Mouse (Mus musculus): ENCODE results near the gene Suz12.
"Not testable (repeated sequence)": the region's sequence is repeated elsewhere in the genome, so short reads cannot be mapped to it uniquely, and the experiment has no call there.

Gene Suz12

DNA sequence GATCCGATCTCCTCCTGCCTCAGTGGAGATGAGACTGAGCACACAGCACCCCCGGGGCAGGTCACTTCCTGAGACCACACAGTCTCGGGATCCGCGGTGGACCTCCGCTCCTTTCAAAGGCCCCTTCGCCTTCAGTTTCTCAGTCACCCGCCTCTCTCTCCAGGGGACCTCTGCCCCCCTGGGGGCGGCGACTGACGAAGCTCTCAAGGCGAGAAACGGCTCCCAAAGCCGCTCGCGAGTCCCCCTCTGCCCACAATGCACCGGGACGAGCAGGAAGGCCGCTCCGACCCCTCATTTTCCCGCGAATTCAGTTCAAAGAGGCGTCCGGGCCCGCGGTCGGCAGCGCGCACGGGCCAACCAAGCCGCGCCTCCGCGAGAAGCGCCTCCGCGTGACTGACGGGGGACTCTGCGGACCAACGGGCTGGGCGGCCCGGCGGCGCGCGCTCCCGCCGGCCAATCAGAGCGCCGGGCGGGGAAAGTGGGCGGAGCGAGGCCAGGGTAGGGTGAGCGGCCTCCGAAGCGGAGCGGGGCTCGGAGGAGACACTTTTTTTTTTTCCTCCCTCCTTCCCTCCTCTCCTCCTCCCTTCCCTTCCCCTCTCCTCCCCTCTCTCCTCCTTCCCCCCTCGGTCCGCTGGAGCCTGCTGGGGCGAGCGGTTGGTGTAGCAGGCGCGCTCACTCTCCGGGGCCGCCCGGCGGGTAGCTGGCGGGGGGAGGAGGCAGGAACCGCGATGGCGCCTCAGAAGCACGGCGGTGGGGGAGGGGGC, at the start of gene Suz12:
Gene Suz12, plus strand, starts transcription at position 515 of the 764 bp plus-strand sequence.
- peak; percentile 97 for DNase-seq

DNA sequence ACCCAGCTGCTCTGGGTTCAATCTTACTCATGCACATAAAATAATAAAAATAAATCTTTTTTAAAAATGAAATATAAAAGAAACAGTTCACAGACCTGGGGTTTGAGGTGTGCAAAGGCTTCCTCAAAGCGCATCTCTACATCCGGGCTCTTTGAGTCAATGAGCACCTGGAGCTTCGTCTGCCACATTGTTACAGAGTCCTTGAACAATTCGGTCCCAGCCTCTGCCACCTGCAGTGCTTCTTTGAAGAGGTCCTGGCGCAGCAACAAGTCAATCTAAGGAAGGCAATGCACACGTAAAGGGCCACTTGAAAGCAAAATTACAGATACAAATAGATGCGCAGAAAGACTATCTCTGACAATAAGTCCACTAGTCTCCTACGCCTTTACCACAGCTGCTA, 49.8 kb upstream of the Suz12 start:
- no peak for DNase-seq

DNA sequence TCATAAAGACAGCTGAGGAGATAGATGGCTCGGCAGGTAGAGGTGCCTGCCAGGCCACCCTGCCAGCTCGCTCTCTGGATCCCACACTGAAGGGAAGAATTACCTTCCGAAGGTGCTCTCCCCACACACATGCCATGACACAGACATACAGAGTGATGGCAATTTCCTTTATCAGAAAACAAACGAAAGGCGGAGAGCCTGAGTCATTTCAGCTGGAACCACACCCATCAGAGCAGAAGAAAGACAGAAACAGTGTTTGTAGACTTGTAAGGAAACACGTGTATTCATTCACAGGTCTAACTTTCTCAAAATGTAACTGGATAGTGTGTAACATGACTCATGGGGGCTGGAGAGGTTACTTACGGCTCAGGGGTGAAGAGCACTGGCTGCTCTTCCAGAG, 49.3 kb upstream of the Suz12 start:
- no peak for DNase-seq

DNA sequence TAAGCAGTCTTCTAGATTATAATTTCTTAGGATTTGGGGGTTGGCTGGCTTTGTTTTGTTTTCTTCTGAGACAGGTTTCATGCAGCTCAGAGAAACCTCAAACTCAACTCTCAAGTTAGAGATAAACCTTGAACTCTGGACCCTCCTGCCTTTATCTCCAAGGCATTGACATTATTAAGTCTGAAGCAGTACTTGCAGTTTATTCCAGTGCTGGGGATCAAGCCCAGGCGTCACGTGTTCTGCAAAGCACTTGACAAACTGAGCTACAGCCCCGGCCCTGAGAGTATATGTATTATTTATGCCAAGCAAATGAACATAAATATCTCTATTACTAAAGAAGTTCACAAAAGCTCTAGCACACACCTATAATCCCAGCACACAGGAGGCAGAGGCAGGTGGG, 45.6 kb upstream of the Suz12 start:
- no peak for DNase-seq

DNA sequence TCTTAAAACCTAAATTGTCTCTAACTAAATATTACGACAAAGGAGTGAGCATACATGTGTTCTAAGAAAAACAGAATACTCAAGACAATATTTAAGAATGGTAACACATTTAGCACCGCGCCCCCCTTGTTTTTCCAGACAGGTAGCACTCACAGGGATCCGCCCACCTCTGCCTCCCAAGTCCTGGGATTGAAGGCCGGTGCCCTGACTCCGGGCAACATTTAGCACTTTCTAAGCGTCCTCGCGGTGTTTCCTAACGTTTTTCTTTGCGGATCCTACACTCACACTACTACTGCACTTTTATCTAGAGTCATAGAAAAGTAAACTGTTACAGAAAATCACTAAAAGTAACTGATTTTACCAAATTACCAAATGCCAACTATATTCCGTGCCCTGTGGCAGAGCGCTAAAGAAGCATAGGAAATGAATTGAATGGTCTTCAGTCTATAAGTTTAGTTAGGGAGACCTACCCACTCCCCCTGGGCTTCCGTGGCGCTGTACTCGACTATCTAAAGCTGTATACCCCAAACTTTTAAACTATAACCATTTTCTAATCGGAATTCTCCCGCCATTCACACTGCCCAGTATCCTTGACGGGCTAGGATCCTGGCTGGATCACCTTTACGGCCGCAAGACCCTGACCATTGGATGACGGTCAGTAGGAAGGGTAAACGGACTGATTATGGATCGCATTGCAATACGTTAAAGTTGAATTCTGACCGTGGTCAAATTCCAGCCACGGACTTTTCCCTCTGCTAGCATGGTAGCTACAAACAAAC, 31.4 kb upstream of the Suz12 start:
- no peak for DNase-seq

DNA sequence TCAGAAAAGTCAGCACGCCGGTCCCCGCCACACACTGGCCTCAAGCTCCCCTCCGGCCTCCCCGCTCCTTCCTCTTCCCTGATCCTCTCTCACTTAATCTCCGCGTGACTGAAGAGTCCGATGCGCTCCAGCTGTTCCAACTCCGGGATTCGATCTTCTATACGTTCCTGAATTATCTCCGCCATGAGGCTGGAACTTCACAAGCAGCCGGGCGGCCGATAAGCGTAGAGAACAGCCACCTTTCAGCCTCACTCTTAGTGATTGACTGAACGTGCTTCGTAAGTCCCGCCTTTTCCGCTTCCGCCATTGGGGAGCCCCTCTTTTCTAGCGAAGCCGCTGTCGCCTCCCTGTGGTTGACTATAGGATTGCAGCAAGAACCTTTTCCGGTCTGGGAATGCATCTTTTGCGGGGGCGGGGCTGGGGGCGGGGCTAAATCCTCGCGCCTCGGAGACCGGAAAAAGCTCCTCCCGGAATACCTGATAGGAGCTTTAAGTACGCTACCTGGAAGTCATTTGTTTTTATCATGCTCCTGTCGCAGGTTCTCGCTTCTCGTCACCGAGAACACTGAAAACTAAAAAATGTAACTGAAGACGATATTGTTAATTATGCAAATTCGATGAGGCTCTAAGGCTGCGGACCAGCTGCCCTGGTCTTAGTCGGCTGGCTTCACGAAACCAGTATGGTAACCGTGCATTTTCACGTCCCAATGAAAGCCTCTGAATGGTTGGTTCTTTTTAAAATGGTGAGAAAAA, 30.6 kb upstream of the Suz12 start, which contains the start of gene Utp6:
Gene Utp6, minus strand, starts transcription at position 266 of the 752 bp plus-strand sequence.
- peak; percentile 96 for DNase-seq

DNA sequence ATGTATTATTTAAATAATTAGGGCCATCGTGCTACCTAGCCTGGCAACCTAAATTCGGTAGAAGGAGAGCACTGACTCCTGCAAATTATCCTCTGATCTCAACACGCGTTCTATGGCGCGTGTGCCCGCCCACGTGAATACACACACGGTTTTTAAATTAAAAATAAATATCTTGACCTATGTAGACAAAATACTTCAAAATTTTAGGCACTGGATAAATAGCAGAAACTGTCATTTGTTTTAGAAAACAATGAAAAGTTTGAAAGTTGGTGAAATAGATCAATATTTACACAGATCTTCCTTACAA, 30.1 kb upstream of the Suz12 start:
- no peak for DNase-seq

DNA sequence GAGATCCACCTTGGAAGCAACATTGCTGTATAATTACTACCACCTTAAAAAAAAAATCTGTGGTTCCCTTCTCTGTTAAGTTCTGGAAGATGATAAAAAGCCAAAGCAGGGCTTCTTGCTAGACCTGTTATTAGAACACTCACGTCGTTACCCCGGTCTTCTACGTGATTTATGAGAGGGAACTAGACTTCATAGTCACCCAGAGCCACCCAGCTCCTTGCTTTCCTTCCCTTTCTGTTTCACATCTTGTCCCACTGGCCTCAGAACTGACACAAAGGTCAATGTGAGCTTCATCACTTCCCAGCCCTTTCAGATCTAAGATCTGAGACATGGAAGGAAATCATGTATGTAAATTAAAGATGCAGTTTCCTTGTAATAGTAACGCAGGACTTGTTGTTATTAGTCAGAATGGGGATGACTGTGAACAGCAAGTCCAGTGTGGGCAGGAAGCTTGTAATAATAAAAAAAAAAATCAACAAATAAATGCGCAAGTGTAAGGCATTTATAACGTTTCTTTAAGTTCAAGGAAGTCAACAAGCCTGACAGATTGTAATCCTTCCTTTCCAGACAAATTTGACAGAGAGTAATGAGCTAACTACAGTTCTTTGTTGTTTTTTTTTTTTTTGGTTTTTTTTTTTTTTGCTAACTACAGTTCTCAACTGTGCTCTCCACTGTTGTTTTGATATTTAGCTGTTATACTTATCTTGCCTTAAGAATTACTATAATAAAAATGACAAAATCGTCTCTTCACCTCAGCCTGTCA, 29.5 kb upstream of the Suz12 start:
- no peak for DNase-seq

DNA sequence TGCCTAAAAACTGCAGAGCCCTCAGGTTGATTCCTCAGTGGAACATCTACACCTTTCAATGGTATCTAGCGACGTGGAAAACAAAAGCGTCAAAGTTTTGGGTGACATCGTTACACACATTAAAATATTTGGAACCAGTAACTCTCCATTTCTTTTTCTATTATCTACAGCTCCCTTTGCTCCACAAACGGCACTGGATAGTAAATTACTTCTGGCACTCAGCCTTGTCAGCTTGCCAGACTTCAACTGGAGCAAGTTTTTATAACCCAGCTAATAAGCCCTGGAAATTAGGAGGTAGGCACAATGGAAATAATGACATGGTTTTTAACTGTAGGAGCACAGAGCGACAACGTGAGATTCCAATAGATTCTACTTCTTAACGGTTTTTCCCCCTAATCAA, 27.0 kb upstream of the Suz12 start:
- DNase-seq, result no peak

DNA sequence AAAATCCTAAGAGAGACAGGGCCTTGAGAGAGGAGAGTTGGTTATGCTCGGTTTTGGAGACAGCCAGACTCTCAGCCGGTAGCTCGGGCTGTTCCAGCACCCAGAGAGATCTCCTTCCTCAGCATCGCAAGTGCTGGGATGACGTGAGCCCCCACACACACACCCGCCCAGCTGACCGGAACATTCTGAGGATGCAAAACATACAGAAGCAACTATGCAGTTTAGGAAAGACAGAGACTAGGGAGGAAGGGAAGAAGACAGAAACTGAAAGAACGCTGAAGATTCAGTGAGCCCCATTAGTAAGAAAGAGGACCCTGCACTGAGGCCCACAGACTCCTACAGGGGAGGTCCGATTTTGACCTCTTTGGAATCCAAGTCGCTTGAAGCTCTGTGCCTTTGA, 25.2 kb upstream of the Suz12 start:
- no peak for DNase-seq

DNA sequence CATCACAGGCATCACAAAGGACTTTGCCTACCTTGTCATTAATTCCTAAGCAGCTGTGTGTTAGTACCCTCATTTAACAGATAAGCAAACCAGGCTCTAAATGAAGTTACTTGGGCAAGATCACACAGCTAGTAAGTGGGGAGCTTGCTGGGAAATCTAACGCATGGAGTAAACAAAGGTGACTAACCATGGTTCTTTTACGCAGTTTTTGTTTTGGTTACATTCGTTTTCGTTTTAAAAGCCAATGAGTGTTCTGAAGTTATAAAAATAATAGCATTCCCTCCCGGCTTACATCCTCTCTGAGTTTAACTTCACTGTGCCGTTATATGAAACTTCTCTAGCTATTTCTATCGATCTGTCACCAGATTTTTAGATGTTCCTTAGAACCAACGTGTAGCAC, 19.8 kb upstream of the Suz12 start:
- DNase-seq, result no peak

DNA sequence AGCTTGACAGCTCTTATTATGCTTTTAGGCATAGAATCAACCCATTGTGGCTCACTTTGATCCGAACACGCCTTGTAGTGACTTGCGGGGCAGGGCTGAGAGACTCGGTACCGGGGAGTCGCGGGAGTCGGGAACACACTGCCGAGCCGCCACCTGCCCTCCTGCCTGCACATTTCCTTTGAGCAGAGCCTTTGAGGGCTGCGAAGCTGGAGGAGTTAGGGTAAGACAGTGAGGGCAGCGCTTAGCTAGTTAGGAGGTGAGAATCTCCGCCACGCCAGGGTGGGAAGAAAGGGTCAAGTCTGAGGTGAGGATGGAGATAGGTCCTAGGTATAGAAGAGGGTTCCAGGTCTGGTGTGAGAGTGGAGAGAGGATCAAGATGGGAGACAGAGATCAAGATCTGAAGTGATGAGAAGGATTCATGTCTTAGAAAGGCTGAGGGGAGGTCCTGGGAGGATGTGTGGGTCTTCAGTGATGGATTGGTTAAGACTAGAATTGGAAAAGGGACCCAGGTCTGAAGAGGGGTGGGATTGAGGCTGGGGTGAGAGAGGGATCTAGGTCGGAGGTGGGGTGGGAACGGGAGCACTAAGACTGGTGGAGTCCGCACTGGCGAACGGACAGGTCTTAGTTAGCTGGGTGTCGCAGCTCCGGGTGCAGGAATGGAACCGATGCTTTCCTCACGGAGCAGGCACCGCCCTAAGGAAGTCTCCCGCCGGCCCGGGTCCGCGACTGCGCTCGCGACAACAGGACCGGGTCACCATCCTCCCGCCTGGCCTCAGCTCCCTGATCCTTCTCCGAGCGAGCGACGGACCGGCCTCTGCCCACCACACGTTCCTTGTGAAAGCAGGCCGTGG, 19.1 kb upstream of the Suz12 start:
- no peak for DNase-seq

DNA sequence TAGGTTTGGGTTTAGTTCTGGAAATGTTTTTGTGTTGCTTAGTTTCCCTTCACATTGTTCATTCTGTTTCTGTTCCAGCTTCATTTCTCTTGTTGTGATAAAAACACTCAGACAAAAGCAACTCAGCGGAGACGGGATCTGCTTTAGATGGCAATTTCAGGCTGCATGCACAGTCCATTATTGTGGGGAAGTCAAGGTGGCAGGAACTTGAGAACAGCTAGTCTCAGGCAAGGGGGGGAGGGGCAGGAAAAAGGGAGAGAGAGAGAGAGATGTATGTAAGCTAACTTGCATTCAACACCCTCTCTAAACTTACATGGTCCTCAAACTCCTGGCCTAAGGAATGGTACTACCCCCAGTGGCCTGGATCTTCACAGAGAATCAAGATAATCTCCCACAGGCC, 17.5 kb upstream of the Suz12 start:
- no peak for DNase-seq

DNA sequence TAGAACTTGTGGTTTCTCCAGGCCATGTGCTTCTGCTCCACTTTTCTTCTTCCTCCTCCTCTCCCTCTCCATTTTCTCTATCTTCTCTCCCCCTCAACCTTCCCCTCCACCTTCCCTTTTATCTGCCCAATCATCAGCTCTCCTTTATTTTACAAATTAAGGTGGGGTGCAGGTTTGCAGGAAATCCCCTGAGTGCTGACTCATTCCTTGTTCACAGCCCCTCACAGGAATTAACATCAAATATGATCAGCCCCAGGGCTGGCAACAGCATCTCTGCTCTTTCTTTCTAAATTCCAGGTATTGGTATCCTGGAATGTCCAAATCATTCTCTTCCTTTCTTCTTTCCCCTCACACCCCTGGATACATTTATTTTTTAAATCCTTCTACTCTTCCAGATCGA, 16.7 kb upstream of the Suz12 start:
- no peak for DNase-seq

DNA sequence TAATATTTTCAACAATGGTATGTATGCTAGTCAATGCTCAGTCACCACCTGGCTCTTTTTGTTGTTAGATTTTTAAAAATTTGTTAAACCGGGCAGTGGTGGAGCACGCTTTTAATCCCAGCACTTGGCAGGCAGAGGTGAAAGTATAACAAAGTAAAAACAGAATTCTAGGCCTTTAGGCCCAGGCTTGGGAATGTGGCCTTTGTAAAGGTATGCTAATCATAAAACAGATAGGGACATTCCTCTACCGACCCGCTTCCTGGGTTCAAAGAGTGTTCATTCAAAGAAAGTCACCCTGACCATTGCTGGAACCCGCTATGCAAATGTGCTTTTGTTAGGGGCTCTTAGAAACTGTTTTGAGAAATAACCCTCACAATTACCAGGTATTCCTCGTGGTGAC, 16.3 kb upstream of the Suz12 start:
- not testable (repeated sequence) for DNase-seq

DNA sequence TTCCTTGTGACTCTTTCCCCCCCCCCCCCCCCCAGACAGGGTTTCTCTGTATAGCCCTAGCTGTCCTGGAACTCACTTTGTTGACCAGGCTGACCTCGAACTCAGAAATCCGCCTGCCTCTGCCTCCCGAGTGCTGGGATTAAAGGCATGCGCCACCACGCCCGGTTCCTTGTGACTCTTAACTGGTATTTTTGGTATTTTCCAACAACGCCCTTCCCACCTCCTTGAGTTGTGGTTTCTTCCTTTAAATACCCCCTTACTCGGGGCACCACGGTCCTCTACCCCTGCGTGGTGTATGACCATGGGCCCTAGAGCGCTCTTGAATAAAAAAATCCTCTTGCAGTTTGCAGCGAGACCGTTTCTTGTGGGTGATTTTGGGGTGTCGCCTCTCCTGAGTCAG, 15.8 kb upstream of the Suz12 start:
- not testable (repeated sequence) for DNase-seq

DNA sequence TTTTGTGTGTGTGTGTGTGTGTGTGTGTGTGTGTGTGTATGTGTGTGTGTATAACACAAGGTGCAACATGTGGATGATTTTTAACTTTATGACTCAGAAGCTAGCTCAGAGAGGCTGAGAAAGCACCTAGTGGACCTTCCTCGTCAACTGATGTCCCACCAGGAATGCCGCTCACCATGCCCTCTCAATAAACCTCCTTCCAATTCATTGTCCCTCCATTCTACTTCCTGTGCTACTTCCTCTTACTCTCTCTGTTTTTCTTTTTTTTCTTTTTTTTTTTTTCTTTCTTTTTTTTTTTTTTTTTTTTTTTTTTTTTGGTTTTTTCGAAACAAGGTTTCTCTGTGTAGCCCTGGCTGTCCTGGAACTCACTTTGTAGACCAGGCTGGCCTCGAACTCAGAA, 15.2 kb upstream of the Suz12 start:
- not testable (repeated sequence) for DNase-seq

DNA sequence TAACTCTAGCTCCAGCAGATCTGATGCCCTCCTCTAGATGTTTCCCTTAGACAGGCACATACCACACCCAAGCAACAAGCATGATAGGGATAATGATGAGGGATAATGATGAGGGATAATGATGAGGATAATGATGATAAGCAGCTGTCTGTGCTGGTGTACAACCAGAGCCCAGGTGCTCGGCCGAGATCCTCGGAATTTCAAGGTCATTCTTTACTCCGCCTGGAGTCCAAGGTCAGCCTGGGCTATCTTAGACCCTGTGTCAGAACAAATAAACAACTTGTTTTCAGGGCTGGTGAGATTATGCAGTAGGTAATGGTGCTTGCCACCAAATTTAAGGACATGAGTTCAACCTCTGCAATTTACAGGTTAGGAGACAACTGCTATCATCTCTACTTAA, 6.0 kb upstream of the Suz12 start:
- DNase-seq, result no peak

DNA sequence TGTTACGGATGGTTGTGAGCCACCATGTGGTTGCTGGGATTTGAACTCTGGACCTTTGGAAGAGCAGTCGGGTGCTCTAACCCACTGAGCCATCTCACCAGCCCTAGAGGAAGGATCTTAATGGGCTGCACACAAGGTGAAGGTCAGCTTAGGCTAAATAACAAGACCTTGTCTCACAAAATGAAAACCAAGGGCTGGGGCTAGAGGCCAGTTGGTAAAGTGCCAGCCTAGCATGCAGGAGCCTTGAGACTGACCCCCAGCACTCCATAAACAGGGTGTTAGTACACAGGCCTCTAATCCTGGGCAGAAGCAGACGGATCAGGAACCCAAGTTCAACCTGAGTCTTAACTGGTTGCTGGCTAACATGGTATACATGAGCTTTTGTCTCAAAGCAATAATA, 5.0 kb upstream of the Suz12 start:
- no peak for DNase-seq

DNA sequence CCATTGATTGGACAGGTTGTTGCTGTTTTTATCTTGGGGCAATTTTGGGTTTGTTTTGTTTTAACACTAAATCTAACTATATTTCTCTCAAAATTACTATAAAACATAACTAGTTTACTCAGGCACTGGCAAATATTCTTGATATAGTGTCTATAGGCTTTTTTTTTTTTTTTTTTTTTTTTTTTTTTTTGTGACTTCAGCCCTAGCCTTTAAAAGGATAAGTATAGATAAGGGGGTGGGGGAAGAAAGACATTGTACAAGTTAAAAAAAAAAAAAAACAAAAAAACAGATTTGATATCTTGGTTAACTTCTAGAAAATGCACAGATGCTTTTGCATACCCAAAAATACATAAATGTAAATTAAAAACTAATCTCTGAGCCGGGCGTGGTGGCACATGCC, 2.8 kb upstream of the Suz12 start:
- no peak for DNase-seq

DNA sequence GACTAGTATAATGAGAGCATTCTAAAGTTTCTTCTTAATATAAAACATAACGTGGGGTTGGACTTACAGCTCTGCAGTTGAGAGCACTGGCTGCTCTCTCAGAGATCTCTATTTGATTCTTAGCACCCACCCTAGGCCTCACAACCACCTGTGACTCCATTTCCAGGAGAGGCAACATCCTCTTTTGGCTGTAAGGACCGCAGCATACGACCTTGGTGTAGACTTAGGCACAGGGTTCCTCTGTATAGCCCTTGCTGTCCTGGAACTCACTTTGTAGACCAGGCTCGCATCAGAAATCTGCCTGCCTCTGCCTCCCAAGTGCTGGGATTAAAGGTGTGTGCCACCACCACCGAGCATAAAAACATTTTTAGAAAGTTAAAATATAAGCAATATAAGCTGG, 1.3 kb upstream of the Suz12 start:
- no peak for DNase-seq

DNA sequence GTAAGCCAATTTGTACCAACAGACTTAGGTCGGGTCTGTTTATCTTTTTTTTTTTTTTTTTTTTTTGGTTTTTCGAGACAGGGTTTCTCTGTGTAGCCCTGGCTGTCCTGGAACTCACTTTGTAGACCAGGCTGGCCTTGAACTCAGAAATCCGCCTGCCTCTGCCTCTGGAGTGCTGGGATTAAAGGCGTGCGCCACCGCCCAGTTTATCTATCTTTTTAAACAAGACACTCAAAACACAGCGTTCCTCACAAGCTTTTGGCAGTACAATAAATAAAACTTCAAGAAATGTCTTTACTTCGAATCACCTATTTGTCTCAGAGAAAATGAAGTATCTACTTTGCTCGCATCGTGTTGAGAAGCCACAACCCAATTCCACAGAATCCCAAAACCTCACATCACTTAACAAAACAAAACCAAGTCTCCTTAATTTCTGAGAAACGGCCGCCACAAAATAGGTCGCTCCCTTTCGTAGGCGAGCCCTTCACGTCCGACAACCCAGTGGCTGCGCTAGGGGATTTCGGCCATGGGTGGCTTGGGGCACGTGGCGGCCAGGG, 793 bp upstream of the Suz12 start:
- DNase-seq, result no peak
